Mouse (Mus musculus) hindbrain, postnatal 0 days (tissue): Measurements from ENCODE around the gene Ulk4. TPM values are rescaled to one million over a fixed set of nuclear protein-coding genes. Genes with fewer than 3 reads are reported as not detected.

ENCODE experiments used
- ATAC-seq: fragments of 200-750 bp; cut with Nextera tagmentation; 2 replicates; pipeline ENCODE4 v1.8.0; 2017; ENCODE audit warnings: mild to moderate bottlenecking, moderate TSS enrichment, moderate library complexity
- DNase-seq: peaks from one replicate; pipeline ENCODE4 v3.0.0-alpha.2; 2015; ENCODE audit warnings: low spot score
- H3K27ac ChIP-seq: fragments of 300-500 bp; sonication (generic); 2 replicates; pipeline ENCODE4 v1.5.1; 2014; ENCODE audit warnings: mild to moderate bottlenecking
- H3K27me3 ChIP-seq: fragments of 300-500 bp; sonication (generic); 2 replicates; pipeline ENCODE4 v1.6.1; 2014; ENCODE audit warnings: low read length, mixed read lengths; ENCODE audit not compliant: insufficient read depth
- H3K36me3 ChIP-seq: fragments of 300-500 bp; sonication (generic); 2 replicates; pipeline ENCODE4 v1.6.1; 2014; ENCODE audit warnings: low read length, mixed read lengths; ENCODE audit not compliant: insufficient read depth
- H3K4me1 ChIP-seq: fragments of 300-500 bp; sonication (generic); 2 replicates; pipeline ENCODE4 v1.6.1; 2014; ENCODE audit warnings: antibody characterized with exemption, low read length, mixed read lengths; ENCODE audit not compliant: insufficient read depth
- H3K4me2 ChIP-seq: fragments of 300-500 bp; sonication (generic); 2 replicates; pipeline ENCODE4 v1.6.1; 2014; ENCODE audit warnings: low read depth, mild to moderate bottlenecking, low read length, moderate library complexity, mixed read lengths
- H3K4me3 ChIP-seq: fragments of 300-500 bp; sonication (generic); 2 replicates; pipeline ENCODE4 v1.5.1; 2014; ENCODE audit warnings: low read length
- H3K9ac ChIP-seq: fragments of 300-500 bp; sonication (generic); replicated peaks from 2 replicates; pipeline ENCODE4 v1.6.1; 2014; ENCODE audit warnings: mild to moderate bottlenecking, low read length, moderate library complexity, mixed read lengths
- H3K9me3 ChIP-seq: fragments of 300-500 bp; sonication (generic); 2 replicates; pipeline ENCODE4 v1.6.1; 2016; ENCODE audit warnings: low read length, mixed read lengths
- CTCF ChIP-seq: IDR thresholded peaks from 2 replicates; pipeline ENCODE4 v1.5.1; 2016; ENCODE audit warnings: antibody characterized with exemption, control low read depth, low read depth
- WGBS: fragments of 180-500 bp; shearing (Covaris S2); extraction: QIAGEN DNeasy Blood & Tissue Kit; methylation state at CpG from one replicate; pipeline ENCODE4 v1.1.7; 2014; 5-methylcytosine and 5-hydroxymethylcytosine counted together
- polyA plus RNA-seq: library from polyadenylated mRNA; unstranded; fragments of >200 nt; fragmentation: Nextera tagmentation; extraction: Ambion mirVana; gene quantifications from 2 replicates; pipeline ENCODE4 v1.2.1, GENCODE M21; 2015
- total RNA-seq: library from RNA; depleted of rRNA; stranded (reverse); fragments of >200 nt; gene quantifications from 2 replicates; pipeline ENCODE4 v1.2.3, GENCODE M21; 2014

Gene Ulk4
- total and polyA plus RNA-seq, 2 experiments from 2014 or later = 20.0 to 76.3 TPM

DNA sequence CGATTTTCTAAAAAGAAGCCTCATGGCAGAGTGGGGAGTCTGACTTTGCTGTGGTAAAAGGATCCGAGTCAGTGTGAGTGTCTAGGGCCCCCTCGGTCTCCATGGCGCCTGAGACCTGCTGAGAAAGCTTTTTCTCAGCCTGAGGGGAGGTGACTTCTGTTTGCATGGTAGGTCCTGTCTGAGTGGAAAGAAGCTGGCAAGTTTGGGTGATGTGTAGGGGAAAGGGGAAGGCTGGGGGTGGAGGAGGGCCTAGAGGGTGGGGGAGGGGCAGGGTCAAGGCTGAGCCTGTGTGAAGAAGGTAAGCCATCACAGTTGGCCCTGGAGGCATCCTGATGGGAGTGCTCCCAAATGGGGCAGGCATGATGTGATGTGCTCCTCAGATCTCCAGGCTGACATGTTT, 32.3 kb upstream of the Ulk4 start:
- H3K4me2 ChIP-seq = no peak overlapping the region
- H3K9ac ChIP-seq = no peak overlapping the region
- no peaks in the 10 kb centered on the region for H3K27me3 ChIP-seq
- H3K27ac ChIP-seq = peak overlapping the region; percentile 36; the same call in 1 of the 2 replicates
- DNase-seq (peak; percentile 55), ATAC-seq (no peak; the same call in 1 of the 2 replicates)
- 10% methylated on average over 4 of the region's 4 CpGs for WGBS
- no peaks in the 10 kb centered on the region for H3K9me3 ChIP-seq
- peaks cover 43% of the 10 kb centered on the region for H3K4me1 ChIP-seq
- no peak overlapping the region for H3K4me3 ChIP-seq
- no peaks in the 10 kb centered on the region for H3K36me3 ChIP-seq
- TF ChIP-seq CTCF = no peak

DNA sequence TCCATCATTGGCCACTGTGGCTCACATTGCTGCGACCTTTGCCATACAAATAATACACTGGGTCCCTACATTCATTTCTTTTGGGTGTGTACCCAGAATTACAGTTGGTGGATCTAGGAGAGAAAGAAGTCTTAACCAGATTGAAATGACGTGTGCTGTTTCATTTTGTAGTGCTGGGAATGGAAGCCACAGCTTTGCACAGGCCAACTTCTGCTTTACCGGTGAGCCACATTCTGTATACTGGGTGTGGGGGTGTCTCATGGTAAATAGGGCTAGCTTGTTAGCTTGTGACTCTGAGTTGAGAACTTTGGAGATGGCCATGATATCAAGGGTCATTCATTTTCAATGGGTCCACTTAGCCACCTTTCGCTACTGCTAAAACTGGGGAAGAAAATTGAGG, 28.5 kb upstream of the Ulk4 start:
- DNase-seq = no peak
- peaks cover 25% of the 10 kb centered on the region for H3K4me1 ChIP-seq
- TF ChIP-seq CTCF = no peak
- H3K27me3 ChIP-seq = no peaks in the 10 kb centered on the region
- no peaks in the 10 kb centered on the region for H3K9me3 ChIP-seq
- no peak overlapping the region for H3K27ac ChIP-seq
- H3K4me2 ChIP-seq = no peak overlapping the region
- 95% methylated on average over 4 of the region's 4 CpGs for WGBS
- no peaks in the 10 kb centered on the region for H3K36me3 ChIP-seq
- H3K9ac ChIP-seq = no peak overlapping the region
- no peak for ATAC-seq
- H3K4me3 ChIP-seq = no peak overlapping the region

DNA sequence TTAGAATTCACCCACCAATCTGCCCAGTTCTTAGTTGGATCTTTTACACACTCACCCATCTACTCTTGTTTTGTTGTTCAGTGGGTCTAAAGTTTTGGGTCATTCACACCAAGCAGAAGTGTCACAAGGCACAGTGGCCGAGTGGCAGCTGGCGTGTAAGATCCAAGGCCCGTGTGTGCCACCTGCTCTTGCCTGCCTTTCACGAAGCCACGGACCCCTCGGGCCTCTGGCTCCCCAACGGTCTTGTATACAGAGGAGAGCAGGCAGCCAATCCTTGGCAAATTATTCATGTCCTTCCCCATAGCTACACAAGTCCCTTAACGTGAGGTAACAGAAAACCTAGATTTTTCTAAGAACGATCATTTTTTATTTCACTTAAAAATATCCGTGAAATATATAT, 27.5 kb upstream of the Ulk4 start:
- no peaks in the 10 kb centered on the region for H3K36me3 ChIP-seq
- H3K27me3 ChIP-seq = no peaks in the 10 kb centered on the region
- H3K9ac ChIP-seq = no peak overlapping the region
- H3K9me3 ChIP-seq = no peaks in the 10 kb centered on the region
- H3K4me3 ChIP-seq = no peak overlapping the region
- WGBS = 37% methylated on average over 10 of the region's 10 CpGs
- H3K4me1 ChIP-seq = peaks cover 30% of the 10 kb centered on the region
- TF ChIP-seq CTCF = no peak
- no peak overlapping the region for H3K27ac ChIP-seq
- H3K4me2 ChIP-seq = no peak overlapping the region
- ATAC-seq (no peak), DNase-seq (no peak)

DNA sequence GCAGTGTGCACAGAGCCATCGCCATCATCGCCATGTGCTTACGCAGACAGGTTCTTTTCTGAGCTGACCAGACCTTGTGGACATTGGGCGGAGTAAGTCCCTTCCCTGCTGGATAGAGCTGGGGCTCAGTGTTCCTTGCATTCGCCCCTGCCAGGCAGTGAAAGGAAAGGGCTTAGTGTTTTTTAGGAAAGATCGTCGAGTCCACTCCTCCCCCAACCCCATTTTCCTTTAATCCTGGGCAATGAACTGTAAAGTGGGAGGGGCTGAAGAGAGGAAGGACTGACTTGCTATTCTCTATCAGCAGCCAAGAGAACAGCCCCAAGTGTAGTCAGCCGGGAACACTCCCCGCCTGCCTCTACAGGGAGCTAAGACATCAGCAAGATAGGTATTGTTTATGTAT, 26.8 kb upstream of the Ulk4 start:
- WGBS = 19% methylated on average over 9 of the region's 9 CpGs
- H3K9ac ChIP-seq = peak overlapping the region; percentile 28; the same call in 1 of the 2 replicates
- TF ChIP-seq CTCF = no peak
- no peak overlapping the region for H3K4me3 ChIP-seq
- 0 out of 2 replicates have a peak, but pooled peaks have one; percentile 24 for ATAC-seq
- H3K36me3 ChIP-seq = no peaks in the 10 kb centered on the region
- H3K27me3 ChIP-seq = no peaks in the 10 kb centered on the region
- H3K9me3 ChIP-seq = no peaks in the 10 kb centered on the region
- 0 out of 2 replicates have a peak overlapping the region, but pooled peaks have one; percentile 2 for H3K4me2 ChIP-seq
- H3K4me1 ChIP-seq = peaks cover 32% of the 10 kb centered on the region
- peak overlapping the region; percentile 54; the same call in 1 of the 2 replicates for H3K27ac ChIP-seq
- DNase-seq = no peak

DNA sequence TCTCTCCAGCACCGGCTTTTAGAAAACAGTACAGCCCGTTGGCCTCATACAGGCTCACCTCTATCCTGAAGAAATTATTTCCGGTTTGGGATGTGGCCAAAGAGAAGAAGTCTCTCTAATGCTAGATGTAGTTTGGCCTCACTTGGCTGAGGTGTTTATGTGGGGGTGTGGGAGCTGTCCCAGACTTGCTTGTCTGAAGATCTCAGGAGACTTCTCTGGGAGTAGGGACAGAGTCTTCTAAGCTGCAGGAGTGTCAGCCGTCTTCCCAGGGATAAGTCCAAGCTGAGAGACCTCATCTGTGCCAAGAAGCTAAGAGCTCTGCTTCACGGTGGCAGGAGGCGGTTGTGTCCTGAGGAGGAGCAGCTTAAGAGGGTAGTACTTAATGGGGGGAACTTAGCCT, 26.1 kb upstream of the Ulk4 start:
- WGBS = 45% methylated on average over 6 of the region's 6 CpGs
- DNase-seq = no peak
- H3K4me1 ChIP-seq = peaks cover 38% of the 10 kb centered on the region
- H3K27me3 ChIP-seq = no peaks in the 10 kb centered on the region
- H3K9ac ChIP-seq = no peak overlapping the region
- no peak for TF ChIP-seq CTCF
- peak overlapping the region; percentile 54; the same call in 1 of the 2 replicates for H3K27ac ChIP-seq
- 0 out of 2 replicates have a peak overlapping the region, but pooled peaks have one; percentile 3 for H3K4me2 ChIP-seq
- no peak overlapping the region for H3K4me3 ChIP-seq
- H3K36me3 ChIP-seq = no peaks in the 10 kb centered on the region
- no peaks in the 10 kb centered on the region for H3K9me3 ChIP-seq
- ATAC-seq = 0 out of 2 replicates have a peak, but pooled peaks have one; percentile 2

- H3K4me2 ChIP-seq = no peak overlapping the region
- H3K27me3 ChIP-seq = no peaks in the 10 kb centered on the region
- peak; percentile 52 for TF ChIP-seq CTCF
- H3K4me3 ChIP-seq = no peak overlapping the region
- WGBS = 82% methylated on average over 7 of the region's 8 CpGs
- no peaks in the 10 kb centered on the region for H3K9me3 ChIP-seq
- ATAC-seq (no peak), DNase-seq (no peak)
- H3K27ac ChIP-seq = no peak overlapping the region
- no peak overlapping the region for H3K9ac ChIP-seq
- H3K4me1 ChIP-seq = peaks cover 38% of the 10 kb centered on the region
- H3K36me3 ChIP-seq = no peaks in the 10 kb centered on the region
Observed at GRCm38 (mm10) chr9:121302543-121302942, 25.5 kb upstream of the Ulk4 start.

- Histone ChIP-seq H3K4me1 (peaks cover 38% of the 10 kb centered on the region), H3K9ac (no peak overlapping the region), H3K4me2 (peak overlapping the region; percentile 91; the same call in 1 of the 2 replicates), H3K36me3 (no peaks in the 10 kb centered on the region), H3K27me3 (no peaks in the 10 kb centered on the region), H3K4me3 (no peak overlapping the region), H3K9me3 (no peaks in the 10 kb centered on the region), H3K27ac (peak overlapping the region; percentile 49; the same call in 1 of the 2 replicates)
- TF ChIP-seq CTCF = no peak
- 63% methylated on average over 22 of the region's 22 CpGs for WGBS
- DNase-seq (no peak), ATAC-seq (no peak)
Observed at GRCm38 (mm10) chr9:121301041-121301920, 24.3 kb upstream of the Ulk4 start.
